Mouse (Mus musculus) megakaryocyte-erythroid progenitor cell, adult 5-6 weeks (primary cell): Measurements from ENCODE around the gene Camta1. TPM values are rescaled to one million over a fixed set of nuclear protein-coding genes. Genes with fewer than 3 reads are reported as not detected.
A peak's percentile ranks its signal among the peaks of the same experiment; 100 is the strongest.
"Not testable (repeated sequence)": the region's sequence is repeated elsewhere in the genome, so short reads cannot be mapped to it uniquely, and the experiment has no call there.

Source experiments
- ATAC-seq: replicated peaks from 2 replicates; pipeline ENCODE4 v1.8.0; 2016; ENCODE audit warnings: mild to moderate bottlenecking, inconsistent platforms; ENCODE audit not compliant: severe bottlenecking, poor library complexity, low FRiP score, low TSS enrichment
- total RNA-seq, 2 experiments: library from RNA; stranded (forward) in 1 of 2; stranded (reverse) in 1 of 2; fragments of 200-1000, 215-1000 nt in 1 of 2; fragments of >200 nt in 1 of 2; fragmentation: Nextera tagmentation in 1 of 2; gene quantifications; 2 replicates each; pipeline ENCODE4 v1.2.3; 2014 to 2017

Gene Camta1
- total RNA-seq, 2 experiments from 2014 or later: 52.1 to 68.4 TPM

GRCm38 (mm10) chr4:150917336-150918027 lies 944.2 kb downstream of the Camta1 start:
- ATAC-seq: no peak

- ATAC-seq: no peak
Observed at GRCm38 (mm10) chr4:150915181-150915906, 946.3 kb downstream of the Camta1 start.

- peak; percentile 90 for ATAC-seq
Observed at GRCm38 (mm10) chr4:150914290-150914733, 947.4 kb downstream of the Camta1 start, which contains the start of the genes Park7 and Tnfrsf9. Gene Park7 (minus strand): TSS chr4:150914437. Gene Tnfrsf9 (plus strand): TSS chr4:150914562.

- ATAC-seq: no peak
Observed at GRCm38 (mm10) chr4:150913743-150914142, 947.9 kb downstream of the Camta1 start.

GRCm38 (mm10) chr4:150910164-150910951 lies 951.3 kb downstream of the Camta1 start:
- ATAC-seq: no peak

GRCm38 (mm10) chr4:150909451-150910156 lies 952.1 kb downstream of the Camta1 start:
- ATAC-seq: peak; percentile 75

- ATAC-seq: not testable (repeated sequence)
Observed at GRCm38 (mm10) chr4:150908512-150908911, 953.2 kb downstream of the Camta1 start.

GRCm38 (mm10) chr4:150907099-150907498 lies 954.6 kb downstream of the Camta1 start:
- no peak for ATAC-seq

GRCm38 (mm10) chr4:150903091-150903742 lies 958.5 kb downstream of the Camta1 start:
- ATAC-seq: no peak

GRCm38 (mm10) chr4:150902062-150902461 lies 959.6 kb downstream of the Camta1 start:
- ATAC-seq: no peak

- ATAC-seq: peak; percentile 72
Observed at GRCm38 (mm10) chr4:150901651-150902050, 960.0 kb downstream of the Camta1 start.

- ATAC-seq: no peak
Observed at GRCm38 (mm10) chr4:150900486-150900885, 961.2 kb downstream of the Camta1 start.

GRCm38 (mm10) chr4:150898716-150899365 lies 962.8 kb downstream of the Camta1 start:
- ATAC-seq: peak; percentile 72

- ATAC-seq: no peak
Observed at GRCm38 (mm10) chr4:150896896-150897624, 964.6 kb downstream of the Camta1 start.

- ATAC-seq: no peak
Observed at GRCm38 (mm10) chr4:150894718-150895501, 966.8 kb downstream of the Camta1 start.

GRCm38 (mm10) chr4:150891308-150891707 lies 970.4 kb downstream of the Camta1 start:
- ATAC-seq: no peak

- no peak for ATAC-seq
Observed at GRCm38 (mm10) chr4:150889955-150890315, 971.7 kb downstream of the Camta1 start.
